Mouse (Mus musculus): ENCODE data around the gene Klhl5. TPM values are rescaled to one million over a fixed set of nuclear protein-coding genes. Genes with fewer than 3 reads are reported as not detected.

Gene Klhl5
- polyA plus RNA-seq (2016; fragmentation: Nextera tagmentation; extraction: Ambion mirVana), result 12.9 and 13.0 TPM in 2 replicates

- no peaks in the 10 kb centered on the region for H3K36me3 ChIP-seq
- H3K4me1 ChIP-seq, result peaks cover 29% of the 10 kb centered on the region
- H3K27me3 ChIP-seq (ENCODE audit: insufficient read depth, poor library complexity, severe bottlenecking), result no peaks in the 10 kb centered on the region
- H3K27ac ChIP-seq, result peak within 1 kb of the TSS; percentile 95
- H3K4me3 ChIP-seq, result peak within 1 kb of the TSS; percentile 92
- H3K9me3 ChIP-seq, result no peaks in the 10 kb centered on the region
- 3% methylated on average over 50 of the region's 56 CpGs for WGBS
- peak; percentile 95 for DNase-seq (ENCODE audit: low spot score)
These were observed at the start of gene Klhl5 for GRCm38 (mm10) chr5:65106876-65107772. Gene Klhl5 (plus strand): TSS chr5:65107539.

GRCm38 (mm10) chr5:65057596-65057995, 49.7 kb upstream of the Klhl5 start:
- Histone ChIP-seq H3K9me3 (no peaks in the 10 kb centered on the region), H3K4me3 (no peak overlapping the region), H3K27ac (no peak overlapping the region), H3K4me1 (no peaks in the 10 kb centered on the region), H3K36me3 (no peaks in the 10 kb centered on the region), H3K27me3 (ENCODE audit: insufficient read depth, poor library complexity, severe bottlenecking) (no peaks in the 10 kb centered on the region)
- no peak for DNase-seq (ENCODE audit: low spot score)
- WGBS, result 91% methylated on average over 6 of the region's 6 CpGs

GRCm38 (mm10) chr5:65059806-65060205, 47.5 kb upstream of the Klhl5 start:
- no peak for DNase-seq (ENCODE audit: low spot score)
- H3K9me3 ChIP-seq, result no peaks in the 10 kb centered on the region
- no peaks in the 10 kb centered on the region for H3K4me1 ChIP-seq
- H3K27me3 ChIP-seq (ENCODE audit: insufficient read depth, poor library complexity, severe bottlenecking), result no peaks in the 10 kb centered on the region
- no peak overlapping the region for H3K4me3 ChIP-seq
- H3K36me3 ChIP-seq, result no peaks in the 10 kb centered on the region
- 66% methylated on average over 2 of the region's 2 CpGs for WGBS
- H3K27ac ChIP-seq, result no peak overlapping the region

- 90% methylated on average over 4 of the region's 4 CpGs for WGBS
- H3K9me3 ChIP-seq, result no peaks in the 10 kb centered on the region
- DNase-seq (ENCODE audit: low spot score), result no peak
- no peaks in the 10 kb centered on the region for H3K4me1 ChIP-seq
- no peaks in the 10 kb centered on the region for H3K36me3 ChIP-seq
- H3K4me3 ChIP-seq, result no peak overlapping the region
- no peak overlapping the region for H3K27ac ChIP-seq
- H3K27me3 ChIP-seq (ENCODE audit: insufficient read depth, poor library complexity, severe bottlenecking), result no peaks in the 10 kb centered on the region
These were observed 45.1 kb upstream of the Klhl5 start for GRCm38 (mm10) chr5:65062236-65062635.

GRCm38 (mm10) chr5:65063266-65063665, 44.1 kb upstream of the Klhl5 start:
- Histone ChIP-seq H3K4me3 (no peak overlapping the region), H3K4me1 (no peaks in the 10 kb centered on the region), H3K27me3 (ENCODE audit: insufficient read depth, poor library complexity, severe bottlenecking) (no peaks in the 10 kb centered on the region), H3K9me3 (no peaks in the 10 kb centered on the region), H3K27ac (no peak overlapping the region), H3K36me3 (no peaks in the 10 kb centered on the region)
- WGBS, result 77% methylated on average over 2 of the region's 2 CpGs
- DNase-seq (ENCODE audit: low spot score), result no peak

GRCm38 (mm10) chr5:65068166-65068565, 39.2 kb upstream of the Klhl5 start:
- peak; percentile 16 for DNase-seq (ENCODE audit: low spot score)
- Histone ChIP-seq H3K9me3 (no peaks in the 10 kb centered on the region), H3K27me3 (ENCODE audit: insufficient read depth, poor library complexity, severe bottlenecking) (no peaks in the 10 kb centered on the region), H3K36me3 (no peaks in the 10 kb centered on the region), H3K27ac (no peak overlapping the region), H3K4me1 (no peaks in the 10 kb centered on the region), H3K4me3 (no peak overlapping the region)
- WGBS, result 85% methylated on average over 6 of the region's 6 CpGs

GRCm38 (mm10) chr5:65069872-65070271, 37.5 kb upstream of the Klhl5 start:
- WGBS, result 79% methylated on average over 11 of the region's 11 CpGs
- Histone ChIP-seq H3K27ac (no peak overlapping the region), H3K9me3 (no peaks in the 10 kb centered on the region), H3K4me3 (no peak overlapping the region), H3K36me3 (no peaks in the 10 kb centered on the region), H3K4me1 (no peaks in the 10 kb centered on the region), H3K27me3 (ENCODE audit: insufficient read depth, poor library complexity, severe bottlenecking) (no peaks in the 10 kb centered on the region)
- no peak for DNase-seq (ENCODE audit: low spot score)

- no peaks in the 10 kb centered on the region for H3K27me3 ChIP-seq (ENCODE audit: insufficient read depth, poor library complexity, severe bottlenecking)
- no peaks in the 10 kb centered on the region for H3K36me3 ChIP-seq
- no peak overlapping the region for H3K27ac ChIP-seq
- no peaks in the 10 kb centered on the region for H3K9me3 ChIP-seq
- DNase-seq (ENCODE audit: low spot score), result peak; percentile 38
- WGBS, result 70% methylated on average over 6 of the region's 6 CpGs
- H3K4me3 ChIP-seq, result no peak overlapping the region
- H3K4me1 ChIP-seq, result no peaks in the 10 kb centered on the region
These were observed 35.6 kb upstream of the Klhl5 start for GRCm38 (mm10) chr5:65071689-65072118.

GRCm38 (mm10) chr5:65073247-65073646, 34.1 kb upstream of the Klhl5 start:
- Histone ChIP-seq H3K9me3 (no peaks in the 10 kb centered on the region), H3K36me3 (no peaks in the 10 kb centered on the region), H3K4me1 (no peaks in the 10 kb centered on the region), H3K27me3 (ENCODE audit: insufficient read depth, poor library complexity, severe bottlenecking) (no peaks in the 10 kb centered on the region), H3K27ac (no peak overlapping the region), H3K4me3 (no peak overlapping the region)
- no peak for DNase-seq (ENCODE audit: low spot score)
- WGBS, result 66% methylated on average over 4 of the region's 4 CpGs

GRCm38 (mm10) chr5:65074693-65075092, 32.6 kb upstream of the Klhl5 start:
- WGBS, result 55% methylated on average over 7 of the region's 7 CpGs
- Histone ChIP-seq H3K27me3 (ENCODE audit: insufficient read depth, poor library complexity, severe bottlenecking) (no peaks in the 10 kb centered on the region), H3K36me3 (no peaks in the 10 kb centered on the region), H3K4me3 (no peak overlapping the region), H3K27ac (no peak overlapping the region), H3K4me1 (no peaks in the 10 kb centered on the region), H3K9me3 (no peaks in the 10 kb centered on the region)
- DNase-seq (ENCODE audit: low spot score), result no peak

GRCm38 (mm10) chr5:65076087-65076486, 31.3 kb upstream of the Klhl5 start:
- H3K4me3 ChIP-seq, result no peak overlapping the region
- no peaks in the 10 kb centered on the region for H3K27me3 ChIP-seq (ENCODE audit: insufficient read depth, poor library complexity, severe bottlenecking)
- no peaks in the 10 kb centered on the region for H3K9me3 ChIP-seq
- no peak for DNase-seq (ENCODE audit: low spot score)
- H3K36me3 ChIP-seq, result no peaks in the 10 kb centered on the region
- H3K4me1 ChIP-seq, result no peaks in the 10 kb centered on the region
- WGBS, result 74% methylated on average over 2 of the region's 2 CpGs
- H3K27ac ChIP-seq, result no peak overlapping the region

- DNase-seq (ENCODE audit: low spot score), result no peak
- H3K9me3 ChIP-seq, result no peaks in the 10 kb centered on the region
- WGBS, result 38% methylated on average over 3 of the region's 3 CpGs
- no peaks in the 10 kb centered on the region for H3K27me3 ChIP-seq (ENCODE audit: insufficient read depth, poor library complexity, severe bottlenecking)
- no peaks in the 10 kb centered on the region for H3K36me3 ChIP-seq
- no peaks in the 10 kb centered on the region for H3K4me1 ChIP-seq
- no peak overlapping the region for H3K27ac ChIP-seq
- H3K4me3 ChIP-seq, result no peak overlapping the region
These were observed 30.6 kb upstream of the Klhl5 start for GRCm38 (mm10) chr5:65076748-65077147.

- DNase-seq (ENCODE audit: low spot score), result no peak
- Histone ChIP-seq H3K4me1 (no peaks in the 10 kb centered on the region), H3K27me3 (ENCODE audit: insufficient read depth, poor library complexity, severe bottlenecking) (no peaks in the 10 kb centered on the region), H3K27ac (no peak overlapping the region), H3K9me3 (no peaks in the 10 kb centered on the region), H3K4me3 (no peak overlapping the region), H3K36me3 (no peaks in the 10 kb centered on the region)
- 80% methylated on average over 4 of the region's 4 CpGs for WGBS
These were observed 29.3 kb upstream of the Klhl5 start for GRCm38 (mm10) chr5:65078081-65078480.
